Mouse (Mus musculus) liver, embryonic 14.5 days (tissue): ENCODE results near the gene Pank1. TPM values are rescaled to one million over a fixed set of nuclear protein-coding genes. Genes with fewer than 3 reads are reported as not detected.

Source experiments
- ATAC-seq: fragments of 200-750 bp; cut with Nextera tagmentation; 2 replicates; pipeline ENCODE4 v1.8.0; 2017; ENCODE audit warnings: moderate number of reproducible peaks, mild to moderate bottlenecking, moderate library complexity; ENCODE audit not compliant: insufficient read depth
- DNase-seq, 3 experiments: peaks; one replicate each; pipeline ENCODE4 v3.0.0-alpha.2; 2012 to 2013; ENCODE audit warnings: low read depth in 3 of 3, low spot score in 3 of 3
- H3K27ac ChIP-seq: fragments of 300-500 bp; sonication (generic); 2 replicates; pipeline ENCODE4 v1.5.1; 2014; ENCODE audit warnings: moderate library complexity, mild to moderate bottlenecking, control low read depth, inconsistent platforms
- H3K27me3 ChIP-seq: fragments of 300-500 bp; sonication (generic); 2 replicates; pipeline ENCODE4 v1.6.1; 2014; ENCODE audit warnings: mild to moderate bottlenecking, low read length, moderate library complexity; ENCODE audit not compliant: control insufficient read depth, insufficient read depth
- H3K36me3 ChIP-seq: fragments of 300-500 bp; sonication (generic); replicated peaks from 2 replicates; pipeline ENCODE4 v1.6.1; 2014; ENCODE audit warnings: low read depth; ENCODE audit not compliant: control insufficient read depth, insufficient read depth
- H3K4me1 ChIP-seq, 2 experiments: fragments of 200-500 bp in 1 of 2; fragments of 300-500 bp in 1 of 2; sonication (generic) in 1 of 2; replicated peaks; 2 replicates each; pipeline ENCODE4 v1.6.1; 2012 to 2014; ENCODE audit warnings: antibody characterized with exemption in 1 of 2, inconsistent platforms in 1 of 2, low read length in 1 of 2; ENCODE audit not compliant: control insufficient read depth in 2 of 2, insufficient read depth in 2 of 2
- H3K4me2 ChIP-seq: fragments of 300-500 bp; sonication (generic); 2 replicates; pipeline ENCODE4 v1.6.1; 2014; ENCODE audit warnings: low read depth, mild to moderate bottlenecking, control low read depth, moderate library complexity
- H3K4me3 ChIP-seq, 2 experiments: fragments of 200-500 bp in 1 of 2; fragments of 300-500 bp in 1 of 2; sonication (generic) in 1 of 2; 2 replicates each; pipeline ENCODE4 v1.5.1; 2012 to 2014; ENCODE audit warnings: low read depth in 2 of 2, low read length in 2 of 2, mild to moderate bottlenecking in 2 of 2, control low read depth in 1 of 2, inconsistent platforms in 1 of 2, moderate library complexity in 1 of 2; ENCODE audit not compliant: insufficient read depth in 1 of 2
- H3K9ac ChIP-seq: fragments of 300-500 bp; sonication (generic); replicated peaks from 2 replicates; pipeline ENCODE4 v1.6.1; 2014; ENCODE audit warnings: mild to moderate bottlenecking, control low read depth, moderate library complexity
- H3K9me3 ChIP-seq: fragments of 300-500 bp; sonication (generic); 2 replicates; pipeline ENCODE4 v1.6.1; 2016; ENCODE audit warnings: low read length, mixed read lengths; ENCODE audit not compliant: control insufficient read depth
- CTCF ChIP-seq: IDR thresholded peaks from 2 replicates; pipeline ENCODE4 v1.5.1; 2016; ENCODE audit warnings: antibody characterized with exemption, low read depth, control low read depth
- EP300 ChIP-seq: IDR thresholded peaks from 2 replicates; pipeline ENCODE4 v1.6.1; 2016; ENCODE audit warnings: antibody characterized with exemption, low read depth
- WGBS: fragments of 180-500 bp; shearing (Covaris S2); extraction: QIAGEN DNeasy Blood & Tissue Kit; methylation state at CpG from one replicate; pipeline ENCODE4 v1.1.7; 2014; ENCODE audit not compliant: insufficient replicate concordance; 5-methylcytosine and 5-hydroxymethylcytosine counted together
- polyA plus RNA-seq, 2 experiments: library from polyadenylated mRNA; depleted of rRNA in 1 of 2; stranded (reverse) in 1 of 2; unstranded in 1 of 2; fragments of >200 nt; fragmentation: Nextera tagmentation in 1 of 2; extraction: Ambion mirVana in 1 of 2; gene quantifications; 2 replicates each; pipeline versions ENCODE4 v1.2.1 to v1.2.3; 2012 to 2014

The Pank1 gene
- polyA plus RNA-seq, 2 experiments, result 2.5 to 6.7 TPM

DNA sequence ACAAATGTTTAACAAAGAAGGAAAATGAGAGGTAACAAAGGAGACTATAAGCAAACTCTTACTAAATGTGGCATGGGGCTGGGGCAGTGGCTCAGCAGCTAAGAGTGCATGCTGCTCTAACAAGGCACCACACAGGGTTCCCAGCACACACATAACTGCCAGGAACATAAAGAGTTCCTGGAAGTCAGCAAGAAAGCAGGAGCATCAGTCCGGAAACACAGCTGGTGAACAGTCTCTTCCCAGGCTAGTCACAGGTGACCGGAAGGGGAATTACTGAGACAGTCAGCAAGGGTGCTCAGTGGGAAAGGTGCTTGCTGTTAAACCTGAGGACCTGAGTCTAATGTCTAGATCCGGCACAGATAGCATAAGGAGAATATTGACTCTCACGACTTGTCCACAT lies 63.9 kb downstream of the Pank1 start:
- 78% methylated on average over 4 of the region's 4 CpGs for WGBS
- H3K36me3 ChIP-seq, result no peaks in the 10 kb centered on the region
- peaks cover 0 to 7% of the 10 kb centered on the region in 2 experiments; a peak in 2 of 4 replicates for H3K4me1 ChIP-seq
- TF ChIP-seq CTCF (no peak), EP300 (no peak)
- H3K9me3 ChIP-seq, result no peaks in the 10 kb centered on the region
- H3K9ac ChIP-seq, result no peak overlapping the region
- no peak overlapping the region for H3K27ac ChIP-seq
- no peak for DNase-seq
- H3K27me3 ChIP-seq, result no peaks in the 10 kb centered on the region
- no peak overlapping the region for H3K4me2 ChIP-seq
- ATAC-seq, result no peak
- H3K4me3 ChIP-seq, result no peak overlapping the region

GRCm38 (mm10) chr19:34814696-34815095 lies 64.6 kb downstream of the Pank1 start:
- no peaks in the 10 kb centered on the region for H3K27me3 ChIP-seq
- no peaks in the 10 kb centered on the region for H3K9me3 ChIP-seq
- no peak for ATAC-seq
- no peaks in the 10 kb centered on the region for H3K36me3 ChIP-seq
- no peak overlapping the region for H3K9ac ChIP-seq
- no peak for DNase-seq
- WGBS, result 57% methylated on average over 4 of the region's 4 CpGs
- no peak overlapping the region for H3K4me3 ChIP-seq
- H3K4me2 ChIP-seq, result no peak overlapping the region
- H3K4me1 ChIP-seq, result peaks cover 0 to 7% of the 10 kb centered on the region in 2 experiments; a peak in 2 of 4 replicates
- H3K27ac ChIP-seq, result no peak overlapping the region
- no peak for TF ChIP-seq CTCF
- no peak for TF ChIP-seq EP300

DNA sequence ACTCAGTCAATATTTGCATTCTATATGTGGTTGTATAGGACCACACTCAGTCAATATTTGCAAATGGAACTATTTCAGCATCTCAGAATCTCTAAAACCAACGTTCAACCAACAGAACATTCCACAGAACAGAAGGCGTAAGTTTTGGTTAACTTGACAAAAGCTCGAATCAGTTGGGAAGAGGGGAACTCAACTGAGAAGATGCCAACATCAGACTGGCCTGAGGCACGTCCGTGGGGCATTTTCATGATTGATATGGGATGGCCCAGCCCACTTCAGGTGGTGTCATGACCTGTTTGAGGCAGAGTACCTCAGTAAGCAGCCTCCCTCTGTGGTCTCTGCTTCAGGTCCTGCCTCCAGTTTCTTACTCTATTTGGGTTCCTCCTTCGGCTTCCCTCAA lies 65.3 kb downstream of the Pank1 start:
- Histone ChIP-seq H3K36me3 (no peaks in the 10 kb centered on the region), H3K9ac (no peak overlapping the region), H3K4me2 (no peak overlapping the region), H3K9me3 (no peaks in the 10 kb centered on the region), H3K27me3 (no peaks in the 10 kb centered on the region), H3K27ac (no peak overlapping the region), H3K4me1 (peaks cover 0 to 4% of the 10 kb centered on the region in 2 experiments; a peak in 2 of 4 replicates), H3K4me3 (no peak overlapping the region)
- TF ChIP-seq EP300 (no peak), CTCF (no peak)
- WGBS, result 65% methylated on average over 6 of the region's 6 CpGs
- ATAC-seq (no peak), DNase-seq (no peak)

- Histone ChIP-seq H3K9ac (no peak overlapping the region), H3K4me2 (no peak overlapping the region)
Observed at GRCm38 (mm10) chr19:34813533-34813932, 65.7 kb downstream of the Pank1 start.

DNA sequence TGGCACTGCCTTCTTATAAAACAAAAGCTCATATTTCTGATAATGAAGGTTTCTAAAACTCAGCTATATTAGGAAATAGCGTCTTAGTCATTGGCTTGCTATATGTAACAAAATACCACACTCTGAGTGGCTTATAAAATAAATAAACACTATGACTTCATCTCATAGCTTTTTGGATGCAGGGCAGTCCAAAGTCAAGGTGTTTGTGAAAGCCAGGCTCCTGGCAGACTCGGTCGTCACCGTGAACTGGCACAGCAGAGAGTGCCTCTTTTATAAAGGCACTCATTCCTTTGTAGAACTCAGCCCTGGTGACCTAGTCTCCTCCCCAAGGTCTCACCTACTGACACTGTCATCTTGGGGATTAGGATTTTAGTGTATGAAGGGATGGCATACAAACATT lies 66.5 kb downstream of the Pank1 start:
- Histone ChIP-seq H3K36me3 (no peaks in the 10 kb centered on the region), H3K27ac (no peak overlapping the region), H3K9ac (no peak overlapping the region), H3K9me3 (no peaks in the 10 kb centered on the region), H3K4me3 (no peak overlapping the region), H3K27me3 (no peaks in the 10 kb centered on the region), H3K4me2 (no peak overlapping the region), H3K4me1 (peaks cover 0 to 2% of the 10 kb centered on the region in 2 experiments; a peak in 2 of 4 replicates)
- TF ChIP-seq EP300 (no peak), CTCF (no peak)
- 75% methylated on average over 4 of the region's 4 CpGs for WGBS
- DNase-seq (no peak), ATAC-seq (no peak)

More at GRCm38 (mm10) chr19:34813533-34813932, 65.7 kb downstream of the Pank1 start:
- Histone ChIP-seq H3K36me3 (no peaks in the 10 kb centered on the region), H3K27me3 (no peaks in the 10 kb centered on the region), H3K4me1 (peaks cover 0 to 2% of the 10 kb centered on the region in 2 experiments; a peak in 2 of 4 replicates), H3K4me3 (no peak overlapping the region), H3K9me3 (no peaks in the 10 kb centered on the region), H3K27ac (no peak overlapping the region)
- TF ChIP-seq EP300 (no peak), CTCF (no peak)
- ATAC-seq (no peak), DNase-seq (no peak)
- WGBS, result 69% methylated on average over 2 of the region's 2 CpGs
